ENCODE assay signal across 10 mouse cellular contexts in genomic region chr15:36901350-36901749, GRCm38 (mm10).
DNase-seq lines count a peak whose midpoint lies in the region; ATAC-seq lines count a peak whose summit lies in the region.
"Had no signal": no experiment of that assay in that cellular context is flagged by ENCODE, and none has a peak within 500 bp of the region (broad histone marks: within the 10 kb centered on the region; RNA-seq: fewer than 3 reads in every experiment).

No protein-coding gene starts in this region.

- no peak overlapping the region for H3K4me3 ChIP-seq in kidney, embryonic 16.5 days (ENCODE audit: low read length)
- no peak overlapping the region for H3K4me3 ChIP-seq in forebrain, embryonic 14.5 days (ENCODE audit: low read depth, low read length)
- peak overlapping the region; percentile 23; the same call in 1 of the 2 replicates for H3K4me3 ChIP-seq in limb, embryonic 10.5 days
- H3K4me3 ChIP-seq in neural tube, embryonic 15.5 days (replicated peaks) = no peak overlapping the region
- H3K4me3 ChIP-seq: erythroblast, embryonic 14.5 days; liver, embryonic 13.5 days had no signal

- no peak overlapping the region for H3K27ac ChIP-seq in kidney, embryonic 16.5 days (ENCODE audit: low read length)
- H3K27ac ChIP-seq in forebrain, embryonic 14.5 days (ENCODE audit: low read depth, low read length) = no peak overlapping the region
- H3K27ac ChIP-seq in limb, embryonic 10.5 days = peak overlapping the region; percentile 75
- no peak overlapping the region for H3K27ac ChIP-seq in neural tube, embryonic 15.5 days (replicated peaks)
- H3K27ac ChIP-seq: liver, embryonic 13.5 days had no signal

- 64% methylated on average over 5 of the region's 5 CpGs for WGBS in kidney, embryonic 16.5 days
- WGBS in forebrain, embryonic 14.5 days = 59% methylated on average over 5 of the region's 5 CpGs
- WGBS in limb, embryonic 10.5 days = 62% methylated on average over 5 of the region's 5 CpGs
- 72% methylated on average over 5 of the region's 5 CpGs for WGBS in neural tube, embryonic 15.5 days

- H3K36me3 ChIP-seq in kidney, embryonic 16.5 days (ENCODE audit: insufficient read depth, low read length) = no peaks in the 10 kb centered on the region
- no peaks in the 10 kb centered on the region for H3K36me3 ChIP-seq in forebrain, embryonic 14.5 days (ENCODE audit: control insufficient read depth, insufficient read depth, low read length)
- no peaks in the 10 kb centered on the region for H3K36me3 ChIP-seq in limb, embryonic 10.5 days
- no peaks in the 10 kb centered on the region for H3K36me3 ChIP-seq in neural tube, embryonic 15.5 days
- H3K36me3 ChIP-seq: liver, embryonic 13.5 days had no signal

- ATAC-seq in kidney, embryonic 16.5 days (ENCODE audit: low FRiP score, low TSS enrichment) = no peak
- ATAC-seq in forebrain, embryonic 14.5 days = peak; percentile 27; the same call in 1 of the 2 replicates
- ATAC-seq in neural tube, embryonic 15.5 days (ENCODE audit: low FRiP score) = peak; percentile 41

- 0 out of 2 replicates have a peak overlapping the region, but pooled peaks have one; percentile 5 for H3K9ac ChIP-seq in kidney, embryonic 16.5 days (replicated peaks; ENCODE audit: low read length)
- no peak overlapping the region for H3K9ac ChIP-seq in forebrain, embryonic 14.5 days (ENCODE audit: low read length)
- H3K9ac ChIP-seq in neural tube, embryonic 15.5 days (replicated peaks) = no peak overlapping the region; the same call in 1 of the 2 replicates
- H3K9ac ChIP-seq: liver, embryonic 13.5 days had no signal

- H3K4me2 ChIP-seq in kidney, embryonic 16.5 days (replicated peaks; ENCODE audit: low read depth, low read length) = no peak overlapping the region
- H3K4me2 ChIP-seq in forebrain, embryonic 14.5 days (ENCODE audit: low read length) = no peak overlapping the region; the same call in 1 of the 2 replicates
- H3K4me2 ChIP-seq in neural tube, embryonic 15.5 days = peak overlapping the region; percentile 32
- H3K4me2 ChIP-seq: liver, embryonic 13.5 days had no signal

- DNase-seq in kidney, postnatal 14 days = no peak
- DNase-seq in forebrain, embryonic 14.5 days (ENCODE audit: low spot score) = no peak
- no peak for DNase-seq in limb, embryonic 10.5 days (ENCODE audit: low spot score)
- no peak for DNase-seq in retina, embryonic 14.5 days (ENCODE audit: low spot score)
- DNase-seq in adrenal gland, postnatal 4 days (ENCODE audit: low spot score in 2 of 2) = no peak
- DNase-seq in heart, adult 11 months = no peak
- DNase-seq: liver, embryonic 13.5 days had no signal

- H3K9me3 ChIP-seq in kidney, embryonic 16.5 days (ENCODE audit: low read length) = no peaks in the 10 kb centered on the region
- no peaks in the 10 kb centered on the region for H3K9me3 ChIP-seq in forebrain, embryonic 14.5 days (replicated peaks; ENCODE audit: control insufficient read depth, low read length)
- no peaks in the 10 kb centered on the region for H3K9me3 ChIP-seq in limb, embryonic 10.5 days (replicated peaks)
- H3K9me3 ChIP-seq in neural tube, embryonic 15.5 days (replicated peaks) = no peaks in the 10 kb centered on the region
- H3K9me3 ChIP-seq: liver, embryonic 13.5 days had no signal

- no peaks in the 10 kb centered on the region for H3K27me3 ChIP-seq in kidney, embryonic 16.5 days (ENCODE audit: insufficient read depth, low read length)
- no peaks in the 10 kb centered on the region for H3K27me3 ChIP-seq in forebrain, embryonic 14.5 days (replicated peaks; ENCODE audit: control insufficient read depth, insufficient read depth, low read length)
- no peaks in the 10 kb centered on the region for H3K27me3 ChIP-seq in limb, embryonic 10.5 days (ENCODE audit: low read depth, poor library complexity, severe bottlenecking)
- no peaks in the 10 kb centered on the region for H3K27me3 ChIP-seq in neural tube, embryonic 15.5 days (replicated peaks)
- H3K27me3 ChIP-seq: liver, embryonic 13.5 days had no signal

- peaks cover 30% of the 10 kb centered on the region for H3K4me1 ChIP-seq in kidney, embryonic 16.5 days (ENCODE audit: insufficient read depth, low read length)
- H3K4me1 ChIP-seq in forebrain, embryonic 14.5 days (ENCODE audit: control insufficient read depth, insufficient read depth, low read length) = peaks cover 11% of the 10 kb centered on the region; the same call in 1 of the 2 replicates
- H3K4me1 ChIP-seq in limb, embryonic 10.5 days = peaks cover 39% of the 10 kb centered on the region
- peaks cover 18% of the 10 kb centered on the region for H3K4me1 ChIP-seq in neural tube, embryonic 15.5 days
